Mouse (Mus musculus): ENCODE data around the gene Esp22. TPM values are rescaled to one million over a fixed set of nuclear protein-coding genes. Genes with fewer than 3 reads are reported as not detected.

Gene Esp22
- not detected for total RNA-seq (2023)

GRCm38 (mm10) chr17:39095034-39095433 lies at the start of gene Esp22:
Esp22 (plus strand) TSS chr17:39095334.

GRCm38 (mm10) chr17:39076937-39077336 lies 18.2 kb upstream of the Esp22 start, which contains the start of gene Esp23:
Esp23 (minus strand) TSS chr17:39077037.

Other genes starting within 250 kb of the Esp22 start
- gene Esp24, start 58.6 kb upstream of the Esp22 start, total RNA-seq (2023) = not detected
- not detected for gene Gm21903, start 52.0 kb upstream of the Esp22 start, total RNA-seq (2023)
- gene Esp23, start 18.3 kb upstream of the Esp22 start, total RNA-seq (2023) = not detected

Measured in CD4-positive naive resting alpha-beta T cell, adult 76 days (primary cell).